Mouse (Mus musculus) ES-E14 (cell line): ENCODE data around the gene Rtn4rl1.

Source experiments
- CHD2 ChIP-seq: IDR thresholded peaks from 2 replicates; pipeline ENCODE4 v1.6.1; 2014; ENCODE audit warnings: mild to moderate bottlenecking, low read depth, low read length, inconsistent platforms
- HCFC1 ChIP-seq: IDR thresholded peaks from 2 replicates; pipeline ENCODE4 v1.6.1; 2012; ENCODE audit warnings: low read length, inconsistent platforms, borderline replicate concordance; ENCODE audit not compliant: insufficient read depth
- MAFK ChIP-seq: IDR thresholded peaks from 2 replicates; pipeline ENCODE4 v1.6.1; 2014; ENCODE audit warnings: mild to moderate bottlenecking, low read depth, low read length, inconsistent platforms; ENCODE audit not compliant: insufficient read depth
- ZC3H11A ChIP-seq: IDR thresholded peaks from 2 replicates; pipeline ENCODE4 v1.6.1; 2012; ENCODE audit warnings: low read depth, mild to moderate bottlenecking, inconsistent platforms, low read length, borderline replicate concordance
- ZNF384 ChIP-seq: IDR thresholded peaks from 2 replicates; pipeline ENCODE4 v1.6.1; 2012; ENCODE audit warnings: low read depth, low read length, inconsistent platforms

DNA sequence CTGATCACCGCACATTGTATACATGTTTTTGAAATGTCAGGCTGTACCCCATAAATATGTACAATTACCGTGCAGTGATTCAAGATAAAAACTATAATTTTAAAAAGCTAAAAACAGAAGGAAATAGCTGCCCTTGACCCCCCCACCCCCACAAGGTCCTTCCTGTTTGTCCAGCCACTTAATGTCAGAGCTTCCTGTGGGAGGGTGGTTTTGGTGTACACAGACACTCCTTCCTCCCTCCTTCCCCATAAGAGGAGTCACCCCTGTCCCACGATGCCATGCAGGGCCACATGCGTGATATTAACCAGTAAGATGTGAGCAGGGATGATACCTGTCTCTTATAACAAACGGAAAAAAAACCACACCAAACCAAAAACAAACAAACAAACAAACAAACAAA lies 61.7 kb downstream of the Rtn4rl1 start:
- no peak for TF ChIP-seq MAFK
- TF ChIP-seq CHD2 = no peak
- TF ChIP-seq ZNF384 = no peak
- no peak for TF ChIP-seq HCFC1
- TF ChIP-seq ZC3H11A = no peak
